Mouse (Mus musculus): ENCODE results near the gene Rbm4b. TPM values are rescaled to one million over a fixed set of nuclear protein-coding genes. Genes with fewer than 3 reads are reported as not detected.

The Rbm4b gene
- polyA plus RNA-seq, 1 experiment from 2014 or later, result 17.0 TPM

GRCm38 (mm10) chr19:4793281-4793830 lies 37.1 kb downstream of the Rbm4b start:
- Histone ChIP-seq H3K4me1 (replicated peaks; ENCODE audit: control insufficient read depth, insufficient read depth, low read length) (0 out of 2 replicates have a peak, but pooled peaks cover 10% of the 10 kb centered on the region), H3K27ac (ENCODE audit: low read depth, low read length) (peak overlapping the region; percentile 86), H3K36me3 (ENCODE audit: control insufficient read depth, insufficient read depth) (peaks cover 30% of the 10 kb centered on the region), H3K4me3 (ENCODE audit: low read depth, low read length) (peak overlapping the region; percentile 73), H3K9me3 (ENCODE audit: control insufficient read depth) (no peaks in the 10 kb centered on the region), H3K27me3 (replicated peaks; ENCODE audit: control insufficient read depth, insufficient read depth, low read length) (no peaks in the 10 kb centered on the region), H3K9ac (ENCODE audit: low read depth, low read length) (peak overlapping the region; percentile 74), H3K4me2 (replicated peaks; ENCODE audit: low read depth) (peak overlapping the region; percentile 73)
- ATAC-seq, result peak; percentile 56
- WGBS, result under 1% methylated on average over 16 of the region's 16 CpGs
- TF ChIP-seq CTCF (IDR thresholded peaks at IDR 0.05; ENCODE audit: low read depth), result no peak

GRCm38 (mm10) chr19:4793831-4794422 lies 37.6 kb downstream of the Rbm4b start, which contains the start of gene Rbm4:
Gene Rbm4 (minus strand): TSS chr19:4793901.
- peak within 1 kb of the TSS; percentile 74 for H3K9ac ChIP-seq (ENCODE audit: low read depth, low read length)
- peak within 1 kb of the TSS; percentile 73 for H3K4me3 ChIP-seq (ENCODE audit: low read depth, low read length)
- H3K27ac ChIP-seq (ENCODE audit: low read depth, low read length), result peak within 1 kb of the TSS; percentile 86
- WGBS, result under 1% methylated on average over 31 of the region's 31 CpGs
- H3K4me2 ChIP-seq (replicated peaks; ENCODE audit: low read depth), result peak within 1 kb of the TSS; percentile 73
- no peaks in the 10 kb centered on the region for H3K9me3 ChIP-seq (ENCODE audit: control insufficient read depth)
- no peaks in the 10 kb centered on the region for H3K27me3 ChIP-seq (replicated peaks; ENCODE audit: control insufficient read depth, insufficient read depth, low read length)
- peak; percentile 98 for ATAC-seq
- H3K4me1 ChIP-seq (replicated peaks; ENCODE audit: control insufficient read depth, insufficient read depth, low read length), result 0 out of 2 replicates have a peak, but pooled peaks cover 10% of the 10 kb centered on the region
- peaks cover 33% of the 10 kb centered on the region for H3K36me3 ChIP-seq (ENCODE audit: control insufficient read depth, insufficient read depth)
- TF ChIP-seq CTCF (IDR thresholded peaks at IDR 0.05; ENCODE audit: low read depth), result no peak

GRCm38 (mm10) chr19:4795929-4796328 lies 39.6 kb downstream of the Rbm4b start:
- no peak for TF ChIP-seq CTCF (IDR thresholded peaks at IDR 0.05; ENCODE audit: low read depth)
- H3K27me3 ChIP-seq (replicated peaks; ENCODE audit: control insufficient read depth, insufficient read depth, low read length), result no peaks in the 10 kb centered on the region
- no peak overlapping the region for H3K4me2 ChIP-seq (replicated peaks; ENCODE audit: low read depth)
- H3K27ac ChIP-seq (ENCODE audit: low read depth, low read length), result no peak overlapping the region
- ATAC-seq, result no peak
- H3K4me3 ChIP-seq (ENCODE audit: low read depth, low read length), result no peak overlapping the region
- no peaks in the 10 kb centered on the region for H3K9me3 ChIP-seq (ENCODE audit: control insufficient read depth)
- H3K4me1 ChIP-seq (replicated peaks; ENCODE audit: control insufficient read depth, insufficient read depth, low read length), result 0 out of 2 replicates have a peak, but pooled peaks cover 6% of the 10 kb centered on the region
- WGBS, result 89% methylated on average over 1 of the region's 1 CpGs
- H3K9ac ChIP-seq (ENCODE audit: low read depth, low read length), result no peak overlapping the region
- peaks cover 36% of the 10 kb centered on the region for H3K36me3 ChIP-seq (ENCODE audit: control insufficient read depth, insufficient read depth)

- WGBS, result 97% methylated on average over 2 of the region's 2 CpGs
- TF ChIP-seq CTCF (IDR thresholded peaks at IDR 0.05; ENCODE audit: low read depth), result no peak
- peaks cover 44% of the 10 kb centered on the region for H3K36me3 ChIP-seq (ENCODE audit: control insufficient read depth, insufficient read depth)
These were observed 41.5 kb downstream of the Rbm4b start for GRCm38 (mm10) chr19:4797846-4798245.

DNA sequence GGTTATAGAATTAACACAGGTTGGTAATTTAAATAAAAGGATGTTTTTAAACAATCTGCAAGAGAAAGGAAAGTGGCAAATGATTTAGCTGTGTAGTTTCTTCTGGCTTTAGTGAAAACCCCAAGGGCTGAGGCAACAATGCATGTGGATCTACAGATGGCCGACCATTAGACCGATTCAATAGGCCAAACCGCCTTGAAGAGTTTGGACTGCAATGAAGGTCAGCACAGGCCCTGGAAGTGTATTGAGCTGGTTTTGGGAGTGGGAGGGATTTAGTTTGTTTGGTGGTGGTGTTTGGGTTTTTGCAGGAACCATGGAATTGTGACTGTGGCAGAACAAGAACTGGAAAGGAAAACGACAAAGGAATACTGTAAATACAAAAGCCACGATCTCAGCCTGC lies 42.8 kb downstream of the Rbm4b start:
- Histone ChIP-seq H3K36me3 (ENCODE audit: control insufficient read depth, insufficient read depth) (peaks cover 56% of the 10 kb centered on the region), H3K4me2 (replicated peaks; ENCODE audit: low read depth) (no peak overlapping the region), H3K27me3 (replicated peaks; ENCODE audit: control insufficient read depth, insufficient read depth, low read length) (no peaks in the 10 kb centered on the region), H3K27ac (ENCODE audit: low read depth, low read length) (no peak overlapping the region), H3K4me1 (replicated peaks; ENCODE audit: control insufficient read depth, insufficient read depth, low read length) (no peaks in the 10 kb centered on the region; the same call in 1 of the 2 replicates), H3K9ac (ENCODE audit: low read depth, low read length) (no peak overlapping the region), H3K9me3 (ENCODE audit: control insufficient read depth) (no peaks in the 10 kb centered on the region), H3K4me3 (ENCODE audit: low read depth, low read length) (no peak overlapping the region)
- TF ChIP-seq CTCF (IDR thresholded peaks at IDR 0.05; ENCODE audit: low read depth), result no peak
- ATAC-seq, result no peak
- 96% methylated on average over 5 of the region's 5 CpGs for WGBS

More at GRCm38 (mm10) chr19:4797846-4798245, 41.5 kb downstream of the Rbm4b start:
- no peak overlapping the region for H3K27ac ChIP-seq (ENCODE audit: low read depth, low read length)
- H3K9me3 ChIP-seq (ENCODE audit: control insufficient read depth), result no peaks in the 10 kb centered on the region
- H3K4me3 ChIP-seq (ENCODE audit: low read depth, low read length), result no peak overlapping the region
- no peaks in the 10 kb centered on the region for H3K4me1 ChIP-seq (replicated peaks; ENCODE audit: control insufficient read depth, insufficient read depth, low read length)
- no peak for ATAC-seq
- H3K27me3 ChIP-seq (replicated peaks; ENCODE audit: control insufficient read depth, insufficient read depth, low read length), result no peaks in the 10 kb centered on the region
- H3K9ac ChIP-seq (ENCODE audit: low read depth, low read length), result no peak overlapping the region
- H3K4me2 ChIP-seq (replicated peaks; ENCODE audit: low read depth), result no peak overlapping the region

DNA sequence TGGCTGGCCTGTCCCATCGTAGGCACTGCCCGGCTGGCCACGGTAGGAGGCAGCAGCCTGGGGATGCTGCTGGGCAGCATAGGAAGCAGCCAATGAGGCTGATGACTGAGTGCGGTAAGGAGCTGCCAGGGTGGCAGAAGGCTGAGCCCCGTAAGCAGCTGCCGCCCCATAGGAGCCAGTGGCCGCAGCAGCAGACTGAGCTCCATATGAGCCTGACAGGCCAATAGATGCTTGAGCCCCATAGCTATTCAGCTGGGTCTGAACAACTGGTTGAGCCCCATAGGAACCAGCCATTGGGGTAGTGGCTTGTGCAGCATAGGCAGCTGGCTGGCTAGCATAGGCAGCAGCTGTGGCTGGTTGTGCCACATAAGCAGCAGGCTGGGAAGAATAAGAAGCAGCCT lies 46.4 kb downstream of the Rbm4b start:
- Histone ChIP-seq H3K4me1 (replicated peaks; ENCODE audit: control insufficient read depth, insufficient read depth, low read length) (no peaks in the 10 kb centered on the region; the same call in 1 of the 2 replicates), H3K4me2 (replicated peaks; ENCODE audit: low read depth) (no peak overlapping the region), H3K27me3 (replicated peaks; ENCODE audit: control insufficient read depth, insufficient read depth, low read length) (no peaks in the 10 kb centered on the region), H3K27ac (ENCODE audit: low read depth, low read length) (no peak overlapping the region), H3K9ac (ENCODE audit: low read depth, low read length) (no peak overlapping the region), H3K9me3 (ENCODE audit: control insufficient read depth) (no peaks in the 10 kb centered on the region), H3K4me3 (ENCODE audit: low read depth, low read length) (no peak overlapping the region), H3K36me3 (ENCODE audit: control insufficient read depth, insufficient read depth) (peaks cover 56% of the 10 kb centered on the region)
- ATAC-seq, result no peak
- TF ChIP-seq CTCF (IDR thresholded peaks at IDR 0.05; ENCODE audit: low read depth), result no peak
- WGBS, result 92% methylated on average over 7 of the region's 7 CpGs

Measured in intestine, postnatal 0 days (tissue).